Mouse (Mus musculus): Measurements from ENCODE around the gene Sema6c. TPM values are rescaled to one million over a fixed set of nuclear protein-coding genes. Genes with fewer than 3 reads are reported as not detected.
A peak's percentile ranks its signal among the peaks of the same experiment; 100 is the strongest.

The Sema6c gene
- polyA plus RNA-seq (2015; fragmentation: Nextera tagmentation; extraction: Ambion mirVana): 1.5 and 2.6 TPM in 2 replicates

DNA sequence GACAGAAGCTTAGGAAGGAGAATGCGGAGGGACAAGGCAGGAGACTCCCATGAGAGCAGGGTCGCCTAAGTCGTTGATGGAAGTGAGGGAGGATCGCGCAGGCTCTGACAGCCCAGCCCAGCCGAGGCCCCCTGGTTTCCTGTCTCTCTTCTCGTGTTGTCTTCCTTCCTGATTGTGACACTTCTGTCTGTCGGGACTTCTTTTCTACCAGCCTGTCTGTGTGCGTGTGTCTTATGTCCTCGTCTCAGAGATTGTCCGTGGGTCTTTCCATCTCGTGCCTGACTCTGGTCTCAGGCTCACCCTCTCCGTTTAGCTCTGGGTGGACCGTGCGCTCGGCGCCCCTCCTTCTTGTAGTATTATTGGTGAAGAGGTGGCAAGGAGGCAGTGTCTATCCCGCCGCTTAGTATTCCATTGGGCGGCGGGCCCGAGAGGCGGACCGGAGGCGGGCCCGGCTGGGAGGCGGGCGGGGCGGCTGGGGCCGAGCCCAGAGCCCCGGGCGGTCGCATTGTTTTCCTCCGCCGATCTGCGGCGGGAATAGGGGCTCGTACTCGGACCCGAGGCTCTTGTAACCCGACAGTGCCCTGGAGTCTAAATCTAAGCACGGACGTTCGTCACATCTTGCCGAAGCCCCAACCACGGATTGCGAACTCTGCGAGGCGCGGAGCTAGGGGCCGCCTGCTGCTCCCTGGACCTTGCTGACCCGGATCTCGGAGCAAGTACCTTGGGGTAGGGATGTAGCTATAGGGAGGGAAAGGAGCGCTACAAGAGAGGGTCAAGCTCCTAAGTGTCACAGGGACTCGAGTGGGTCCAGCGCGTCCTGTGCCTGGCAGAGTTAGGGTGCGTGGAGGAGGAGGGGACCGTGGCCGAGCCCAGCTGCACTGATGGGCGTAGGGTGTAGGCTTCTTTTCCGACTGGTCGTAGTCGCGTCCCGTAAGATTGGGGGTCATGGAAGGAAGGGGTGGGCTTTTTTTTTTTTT, at the start of gene Sema6c:
Sema6c (plus strand) TSS at position 471 of the 977 bp plus-strand sequence.
- Histone ChIP-seq H3K36me3 (ENCODE audit: control insufficient read depth, insufficient read depth, low read length) (no peaks in the 10 kb centered on the region), H3K9me3 (replicated peaks; ENCODE audit: control insufficient read depth, low read length) (no peaks in the 10 kb centered on the region), H3K9ac (ENCODE audit: low read length) (peak within 1 kb of the TSS; percentile 81), H3K27ac (ENCODE audit: low read length) (peak within 1 kb of the TSS; percentile 49), H3K4me3 (replicated peaks; ENCODE audit: low read length) (peak within 1 kb of the TSS; percentile 79), H3K4me1 (ENCODE audit: control insufficient read depth, insufficient read depth, low read length) (peaks cover 32% of the 10 kb centered on the region), H3K4me2 (ENCODE audit: low read depth, low read length) (peak within 1 kb of the TSS; percentile 86), H3K27me3 (ENCODE audit: control insufficient read depth, insufficient read depth, low read length) (no peaks in the 10 kb centered on the region)
- peak; percentile 94 for ATAC-seq (ENCODE audit: insufficient read depth, low FRiP score)
- under 1% methylated on average over 66 of the region's 66 CpGs for whole genome bisulfite sequencing

DNA sequence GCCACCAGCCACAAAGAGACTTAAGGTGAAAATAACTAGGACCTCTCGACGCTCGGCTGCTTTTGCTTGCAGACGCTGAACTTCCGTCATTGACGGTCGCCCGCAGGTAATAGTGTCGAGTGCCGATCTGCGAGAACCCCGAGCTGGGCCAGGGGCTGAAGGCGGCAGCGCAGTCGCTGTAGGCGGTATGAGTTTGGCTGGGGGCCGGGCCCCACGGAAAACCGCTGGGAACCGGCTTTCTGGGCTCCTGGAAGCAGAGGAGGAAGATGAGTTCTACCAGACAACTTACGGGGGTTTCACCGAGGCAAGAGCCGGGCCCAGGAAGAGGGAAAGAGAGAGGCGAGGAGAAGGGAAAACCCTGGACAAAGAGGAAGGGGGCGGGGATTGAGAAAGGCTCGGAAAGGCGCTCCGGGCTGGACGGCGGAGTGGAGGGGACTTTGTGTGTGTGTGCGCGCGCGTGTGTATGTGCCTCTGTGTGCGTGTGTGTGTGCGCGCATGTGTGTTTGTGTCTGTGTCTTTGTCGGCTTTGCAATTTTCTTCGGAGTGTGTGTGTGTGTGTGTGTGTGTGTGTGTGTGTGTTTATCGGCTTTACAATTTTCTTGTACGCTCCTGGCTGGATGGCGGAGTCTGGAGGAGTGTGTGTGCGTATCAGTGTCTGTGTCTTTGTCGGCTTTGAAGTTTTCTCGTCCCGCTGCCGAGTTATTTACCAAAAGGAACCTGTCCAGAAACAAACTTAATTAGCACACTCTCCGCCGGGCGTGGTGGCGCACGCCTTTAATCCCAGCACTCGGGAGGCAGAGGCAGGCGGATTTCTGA, 49.1 kb upstream of the Sema6c start, which contains the start of gene Vps72:
Vps72 (plus strand) TSS at position 112 of the 816 bp plus-strand sequence.
- H3K9ac ChIP-seq (ENCODE audit: low read length): peak within 1 kb of the TSS; percentile 95
- ATAC-seq (ENCODE audit: insufficient read depth, low FRiP score): peak; percentile 75
- no peaks in the 10 kb centered on the region for H3K27me3 ChIP-seq (ENCODE audit: control insufficient read depth, insufficient read depth, low read length)
- H3K9me3 ChIP-seq (replicated peaks; ENCODE audit: control insufficient read depth, low read length): no peaks in the 10 kb centered on the region
- peak within 1 kb of the TSS; percentile 67 for H3K4me2 ChIP-seq (ENCODE audit: low read depth, low read length)
- peak within 1 kb of the TSS; percentile 86 for H3K4me3 ChIP-seq (replicated peaks; ENCODE audit: low read length)
- WGBS: under 1% methylated on average over 53 of the region's 54 CpGs
- peaks cover 8% of the 10 kb centered on the region for H3K4me1 ChIP-seq (ENCODE audit: control insufficient read depth, insufficient read depth, low read length)
- H3K27ac ChIP-seq (ENCODE audit: low read length): peak within 1 kb of the TSS; percentile 99
- 0 out of 2 replicates have a peak, but pooled peaks cover 8% of the 10 kb centered on the region for H3K36me3 ChIP-seq (ENCODE audit: control insufficient read depth, insufficient read depth, low read length)

GRCm38 (mm10) chr3:95112760-95113159, 47.5 kb upstream of the Sema6c start:
- Histone ChIP-seq H3K27me3 (ENCODE audit: control insufficient read depth, insufficient read depth, low read length) (no peaks in the 10 kb centered on the region), H3K27ac (ENCODE audit: low read length) (no peak overlapping the region), H3K9me3 (replicated peaks; ENCODE audit: control insufficient read depth, low read length) (no peaks in the 10 kb centered on the region), H3K36me3 (ENCODE audit: control insufficient read depth, insufficient read depth, low read length) (0 out of 2 replicates have a peak, but pooled peaks cover 9% of the 10 kb centered on the region), H3K4me3 (replicated peaks; ENCODE audit: low read length) (no peak overlapping the region), H3K4me1 (ENCODE audit: control insufficient read depth, insufficient read depth, low read length) (peaks cover 8% of the 10 kb centered on the region), H3K4me2 (ENCODE audit: low read depth, low read length) (no peak overlapping the region), H3K9ac (ENCODE audit: low read length) (no peak overlapping the region)
- ATAC-seq (ENCODE audit: insufficient read depth, low FRiP score): no peak
- WGBS: 89% methylated on average over 1 of the region's 1 CpGs

- Histone ChIP-seq H3K9ac (ENCODE audit: low read length) (no peak overlapping the region), H3K9me3 (replicated peaks; ENCODE audit: control insufficient read depth, low read length) (no peaks in the 10 kb centered on the region), H3K36me3 (ENCODE audit: control insufficient read depth, insufficient read depth, low read length) (peaks cover 32% of the 10 kb centered on the region; the same call in 1 of the 2 replicates), H3K27me3 (ENCODE audit: control insufficient read depth, insufficient read depth, low read length) (no peaks in the 10 kb centered on the region), H3K4me2 (ENCODE audit: low read depth, low read length) (no peak overlapping the region), H3K4me1 (ENCODE audit: control insufficient read depth, insufficient read depth, low read length) (no peaks in the 10 kb centered on the region), H3K27ac (ENCODE audit: low read length) (no peak overlapping the region), H3K4me3 (replicated peaks; ENCODE audit: low read length) (no peak overlapping the region)
- ATAC-seq (ENCODE audit: insufficient read depth, low FRiP score): no peak
- WGBS: 87% methylated on average over 2 of the region's 2 CpGs
Observed at GRCm38 (mm10) chr3:95117751-95118150, 42.5 kb upstream of the Sema6c start.

DNA sequence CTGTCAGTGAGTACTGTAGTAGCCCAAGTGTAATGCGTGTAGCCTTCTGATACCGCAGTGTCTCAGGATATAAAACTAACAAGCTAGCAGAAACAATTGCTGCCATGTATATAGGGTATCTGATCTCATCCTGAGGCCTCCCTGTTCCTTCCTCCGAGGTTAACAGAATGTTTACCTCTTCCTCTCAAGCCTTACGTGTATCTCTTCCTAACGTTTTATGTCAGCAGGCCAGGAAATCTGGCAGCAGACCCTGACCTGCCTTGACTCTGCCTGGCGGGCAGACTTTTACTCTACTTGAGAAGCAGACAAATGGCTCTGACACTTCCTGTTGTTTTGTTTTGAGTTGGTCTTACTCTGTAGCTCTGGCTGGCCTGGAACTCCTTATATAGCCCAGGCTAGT, 38.7 kb upstream of the Sema6c start:
- Histone ChIP-seq H3K9me3 (replicated peaks; ENCODE audit: control insufficient read depth, low read length) (no peaks in the 10 kb centered on the region), H3K27me3 (ENCODE audit: control insufficient read depth, insufficient read depth, low read length) (no peaks in the 10 kb centered on the region), H3K27ac (ENCODE audit: low read length) (0 out of 2 replicates have a peak overlapping the region, but pooled peaks have one; percentile 3), H3K9ac (ENCODE audit: low read length) (no peak overlapping the region), H3K4me2 (ENCODE audit: low read depth, low read length) (no peak overlapping the region), H3K36me3 (ENCODE audit: control insufficient read depth, insufficient read depth, low read length) (peaks cover 23% of the 10 kb centered on the region; the same call in 1 of the 2 replicates), H3K4me3 (replicated peaks; ENCODE audit: low read length) (no peak overlapping the region), H3K4me1 (ENCODE audit: control insufficient read depth, insufficient read depth, low read length) (peaks cover 11% of the 10 kb centered on the region)
- ATAC-seq (ENCODE audit: insufficient read depth, low FRiP score): peak; percentile 19; the same call in 1 of the 2 replicates
- WGBS: 60% methylated on average over 6 of the region's 6 CpGs

GRCm38 (mm10) chr3:95124246-95124645, 36.0 kb upstream of the Sema6c start, which contains the start of gene Tmod4:
Tmod4 (plus strand) TSS chr3:95124476.
- peaks cover 19% of the 10 kb centered on the region; the same call in 1 of the 2 replicates for H3K36me3 ChIP-seq (ENCODE audit: control insufficient read depth, insufficient read depth, low read length)
- H3K27ac ChIP-seq (ENCODE audit: low read length): peak within 1 kb of the TSS; percentile 53
- no peak within 1 kb of the TSS for H3K4me3 ChIP-seq (replicated peaks; ENCODE audit: low read length)
- no peaks in the 10 kb centered on the region for H3K9me3 ChIP-seq (replicated peaks; ENCODE audit: control insufficient read depth, low read length)
- H3K4me1 ChIP-seq (ENCODE audit: control insufficient read depth, insufficient read depth, low read length): peaks cover 11% of the 10 kb centered on the region
- 41% methylated on average over 6 of the region's 6 CpGs for WGBS
- no peak within 1 kb of the TSS for H3K4me2 ChIP-seq (ENCODE audit: low read depth, low read length)
- no peak within 1 kb of the TSS for H3K9ac ChIP-seq (ENCODE audit: low read length)
- no peak for ATAC-seq (ENCODE audit: insufficient read depth, low FRiP score)
- H3K27me3 ChIP-seq (ENCODE audit: control insufficient read depth, insufficient read depth, low read length): no peaks in the 10 kb centered on the region

DNA sequence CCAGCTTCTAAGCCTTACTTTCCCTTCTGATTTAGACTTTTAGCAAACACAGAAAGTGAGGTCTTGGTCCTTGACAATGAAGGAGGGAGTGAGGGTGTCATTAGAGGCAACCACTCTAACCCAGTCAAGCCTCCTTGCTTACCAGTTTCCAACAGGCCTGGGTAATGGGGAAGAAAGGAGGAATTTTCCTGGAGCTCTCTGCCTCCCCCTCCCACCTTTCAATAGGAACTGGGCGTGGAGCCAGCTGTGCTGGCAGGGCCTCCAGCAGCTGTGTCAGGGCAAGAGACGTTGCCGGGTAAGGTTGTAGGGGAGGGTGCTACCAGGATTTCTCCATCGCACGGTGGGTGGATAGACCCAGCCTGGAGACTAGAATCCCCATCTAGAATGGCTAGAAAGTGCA, 35.3 kb upstream of the Sema6c start:
- Histone ChIP-seq H3K9me3 (replicated peaks; ENCODE audit: control insufficient read depth, low read length) (no peaks in the 10 kb centered on the region), H3K36me3 (ENCODE audit: control insufficient read depth, insufficient read depth, low read length) (peaks cover 11% of the 10 kb centered on the region; the same call in 1 of the 2 replicates), H3K4me2 (ENCODE audit: low read depth, low read length) (no peak overlapping the region), H3K9ac (ENCODE audit: low read length) (no peak overlapping the region), H3K4me1 (ENCODE audit: control insufficient read depth, insufficient read depth, low read length) (peaks cover 11% of the 10 kb centered on the region), H3K4me3 (replicated peaks; ENCODE audit: low read length) (no peak overlapping the region), H3K27me3 (ENCODE audit: control insufficient read depth, insufficient read depth, low read length) (no peaks in the 10 kb centered on the region), H3K27ac (ENCODE audit: low read length) (peak overlapping the region; percentile 53)
- WGBS: 13% methylated on average over 5 of the region's 5 CpGs
- peak; percentile 54; the same call in 1 of the 2 replicates for ATAC-seq (ENCODE audit: insufficient read depth, low FRiP score)

DNA sequence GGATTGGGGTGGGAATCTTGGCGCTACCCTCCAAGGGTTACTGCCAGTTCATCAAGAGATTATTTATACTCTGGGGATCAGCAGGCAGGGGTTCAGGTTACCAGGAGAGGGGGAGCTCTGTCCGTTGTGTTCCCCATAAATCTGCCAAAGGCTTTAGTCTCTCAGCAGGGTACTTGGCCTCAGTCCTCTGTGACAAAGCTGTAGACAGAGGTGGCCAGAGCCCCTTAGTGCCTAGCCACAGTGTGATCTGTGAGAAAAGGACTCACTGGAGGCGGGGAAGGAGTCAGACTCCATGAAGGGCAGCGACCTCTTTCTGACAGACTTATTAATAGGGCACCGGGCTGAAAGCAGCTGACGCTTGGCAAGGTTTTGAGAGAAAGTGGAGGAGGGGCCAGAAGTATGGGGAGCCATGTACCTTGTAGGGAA, 31.0 kb upstream of the Sema6c start:
- no peak for ATAC-seq (ENCODE audit: insufficient read depth, low FRiP score)
- no peak overlapping the region for H3K27ac ChIP-seq (ENCODE audit: low read length)

More for the DNA sequence above, 31.0 kb upstream of the Sema6c start:
- Histone ChIP-seq H3K27me3 (ENCODE audit: control insufficient read depth, insufficient read depth, low read length) (no peaks in the 10 kb centered on the region), H3K36me3 (ENCODE audit: control insufficient read depth, insufficient read depth, low read length) (no peaks in the 10 kb centered on the region), H3K9me3 (replicated peaks; ENCODE audit: control insufficient read depth, low read length) (no peaks in the 10 kb centered on the region), H3K4me3 (replicated peaks; ENCODE audit: low read length) (no peak overlapping the region), H3K9ac (ENCODE audit: low read length) (no peak overlapping the region), H3K4me1 (ENCODE audit: control insufficient read depth, insufficient read depth, low read length) (peaks cover 15% of the 10 kb centered on the region), H3K4me2 (ENCODE audit: low read depth, low read length) (no peak overlapping the region)
- 36% methylated on average over 6 of the region's 6 CpGs for WGBS

Data from stomach, embryonic 16.5 days (tissue).